Mouse (Mus musculus) MEL (cell line): Measurements from ENCODE around the gene Tmed2. TPM values are rescaled to one million over a fixed set of nuclear protein-coding genes. Genes with fewer than 3 reads are reported as not detected.

ENCODE experiments used
- DNase-seq: peaks from one replicate; pipeline ENCODE4 v3.0.0; 2011; ENCODE audit warnings: low read depth, low spot score
- H3K27ac ChIP-seq: 2 replicates; pipeline ENCODE4 v1.5.1; 2012; ENCODE audit warnings: low read depth, mild to moderate bottlenecking, control low read depth, low read length, moderate library complexity; ENCODE audit not compliant: control insufficient read depth
- H3K27me3 ChIP-seq, 2 experiments: fragments of 150-350 bp in 1 of 2; sonication (generic) in 1 of 2; 2 replicates each; pipeline ENCODE4 v1.6.1; 2012; ENCODE audit warnings: low read length in 2 of 2, mild to moderate bottlenecking in 2 of 2, improper control_type of control experiment in 1 of 2, moderate library complexity in 1 of 2; ENCODE audit not compliant: insufficient read depth in 2 of 2, control insufficient read depth in 1 of 2
- H3K36me3 ChIP-seq, 2 experiments: 2 replicates each; pipeline ENCODE4 v1.6.1; 2012 to 2014; ENCODE audit warnings: low read length in 2 of 2, improper control_type of control experiment in 1 of 2, inconsistent platforms in 1 of 2, mild to moderate bottlenecking in 1 of 2; ENCODE audit not compliant: insufficient read depth in 2 of 2, control insufficient read depth in 1 of 2
- H3K4me1 ChIP-seq, 2 experiments: fragments of 150-350 bp in 1 of 2; sonication (generic) in 1 of 2; 2 replicates each; pipeline ENCODE4 v1.6.1; 2012; ENCODE audit warnings: low read length in 2 of 2, improper control_type of control experiment in 1 of 2, mild to moderate bottlenecking in 1 of 2; ENCODE audit not compliant: insufficient read depth in 2 of 2, control insufficient read depth in 1 of 2
- H3K4me3 ChIP-seq, 2 experiments: fragments of 150-350 bp in 1 of 2; sonication (generic) in 1 of 2; 2 replicates each; pipeline ENCODE4 v1.5.1; 2012; ENCODE audit warnings: low read depth in 2 of 2, low read length in 2 of 2, mild to moderate bottlenecking in 2 of 2, moderate library complexity in 2 of 2, control low read depth in 1 of 2, improper control_type of control experiment in 1 of 2; ENCODE audit not compliant: control insufficient read depth in 1 of 2, insufficient read depth in 1 of 2
- H3K79me2 ChIP-seq: 2 replicates; pipeline ENCODE4 v1.6.1; 2012; ENCODE audit warnings: mild to moderate bottlenecking, low read length, moderate library complexity; ENCODE audit not compliant: control insufficient read depth, poor library complexity, insufficient read depth
- H3K9ac ChIP-seq: 2 replicates; pipeline ENCODE4 v1.6.1; 2012; ENCODE audit warnings: low read depth, mild to moderate bottlenecking, control low read depth, low read length, moderate library complexity; ENCODE audit not compliant: control insufficient read depth, poor library complexity, severe bottlenecking
- H3K9me3 ChIP-seq: fragments of 150-350 bp; sonication (generic); replicated peaks from 2 replicates; pipeline ENCODE4 v1.6.1; 2012; ENCODE audit warnings: mild to moderate bottlenecking, low read length, improper control_type of control experiment, moderate library complexity; ENCODE audit not compliant: insufficient read depth
- BHLHE40 ChIP-seq: IDR thresholded peaks from 2 replicates; pipeline ENCODE4 v1.6.1; 2012; ENCODE audit warnings: low read depth, mild to moderate bottlenecking, inconsistent platforms, low read length, improper control_type of control experiment, borderline replicate concordance
- CHD1 ChIP-seq: IDR thresholded peaks from 2 replicates; pipeline ENCODE4 v1.6.1; 2012; ENCODE audit warnings: low read depth, mild to moderate bottlenecking, inconsistent platforms, low read length, improper control_type of control experiment
- CHD2 ChIP-seq: IDR thresholded peaks from 2 replicates; pipeline ENCODE4 v1.6.1; 2011; ENCODE audit warnings: low read length, improper control_type of control experiment
- E2F4 ChIP-seq: IDR thresholded peaks from 2 replicates; pipeline ENCODE4 v1.6.1; 2011; ENCODE audit warnings: low read depth, low read length, improper control_type of control experiment, borderline replicate concordance
- EP300 ChIP-seq, 2 experiments: IDR thresholded peaks; 2 replicates each; pipeline ENCODE4 v1.6.1; 2011; ENCODE audit warnings: improper control_type of control experiment in 2 of 2, low read length in 2 of 2, low read depth in 1 of 2, mild to moderate bottlenecking in 1 of 2
- ETS1 ChIP-seq: IDR thresholded peaks from 2 replicates; pipeline ENCODE4 v1.6.1; 2012; ENCODE audit warnings: low read depth, mild to moderate bottlenecking, inconsistent platforms, low read length, improper control_type of control experiment, moderate library complexity
- GATA1 ChIP-seq: IDR thresholded peaks from 2 replicates; pipeline ENCODE4 v1.6.1; 2011; ENCODE audit warnings: low read depth, low read length, improper control_type of control experiment
- MAX ChIP-seq: IDR thresholded peaks from 2 replicates; pipeline ENCODE4 v1.6.1; 2011; ENCODE audit warnings: low read length, improper control_type of control experiment
- MAZ ChIP-seq: IDR thresholded peaks from 2 replicates; pipeline ENCODE4 v1.6.1; 2012; ENCODE audit warnings: low read depth, mild to moderate bottlenecking, inconsistent platforms, low read length, improper control_type of control experiment
- MEF2A ChIP-seq: IDR thresholded peaks from 2 replicates; pipeline ENCODE4 v1.6.1; 2014; ENCODE audit warnings: low read depth, mild to moderate bottlenecking, inconsistent platforms, low read length, improper control_type of control experiment; ENCODE audit not compliant: poor library complexity, insufficient replicate concordance, severe bottlenecking; ENCODE audit errors: extremely low read depth
- NELFE ChIP-seq: IDR thresholded peaks from 2 replicates; pipeline ENCODE4 v1.6.1; 2011; ENCODE audit warnings: low read depth, low read length, improper control_type of control experiment
- NRF1 ChIP-seq: IDR thresholded peaks from 2 replicates; pipeline ENCODE4 v1.6.1; 2014; ENCODE audit warnings: low read depth, mild to moderate bottlenecking, inconsistent platforms, low read length, improper control_type of control experiment, moderate library complexity; ENCODE audit not compliant: poor library complexity, insufficient read depth, severe bottlenecking
- POLR2A ChIP-seq, 2 experiments: IDR thresholded peaks; 2 replicates each; pipeline ENCODE4 v1.6.1; 2011 to 2012; ENCODE audit warnings: low read length in 2 of 2, mild to moderate bottlenecking in 2 of 2, control low read depth in 1 of 2, improper control_type of control experiment in 1 of 2, low read depth in 1 of 2, moderate library complexity in 1 of 2; ENCODE audit not compliant: control insufficient read depth in 1 of 2, insufficient read depth in 1 of 2, poor library complexity in 1 of 2
- RCOR1 ChIP-seq: IDR thresholded peaks from 2 replicates; pipeline ENCODE4 v1.6.1; 2012; ENCODE audit warnings: low read depth, mild to moderate bottlenecking, inconsistent platforms, low read length, improper control_type of control experiment
- SMC3 ChIP-seq: IDR thresholded peaks from 2 replicates; pipeline ENCODE4 v1.6.1; 2011; ENCODE audit warnings: low read depth, low read length, improper control_type of control experiment
- TBP ChIP-seq: IDR thresholded peaks from 2 replicates; pipeline ENCODE4 v1.8.0; 2011; ENCODE audit warnings: low read depth, low read length, improper control_type of control experiment
- USF1 ChIP-seq: IDR thresholded peaks from 2 replicates; pipeline ENCODE4 v1.6.1; 2014; ENCODE audit warnings: low read depth, mild to moderate bottlenecking, inconsistent platforms, low read length, improper control_type of control experiment, moderate library complexity
- USF2 ChIP-seq, 2 experiments: IDR thresholded peaks; 2 replicates each; pipeline ENCODE4 v1.6.1; 2011 to 2012; ENCODE audit warnings: improper control_type of control experiment in 2 of 2, low read length in 2 of 2, borderline replicate concordance in 1 of 2, inconsistent platforms in 1 of 2, low read depth in 1 of 2, mild to moderate bottlenecking in 1 of 2; ENCODE audit not compliant: insufficient read depth in 1 of 2
- ZC3H11A ChIP-seq: IDR thresholded peaks from 2 replicates; pipeline ENCODE4 v1.6.1; 2012; ENCODE audit warnings: low read depth, mild to moderate bottlenecking, inconsistent platforms, low read length, improper control_type of control experiment
- ZKSCAN1 ChIP-seq: IDR thresholded peaks from 2 replicates; pipeline ENCODE4 v1.6.1; 2012; ENCODE audit warnings: low read depth, mild to moderate bottlenecking, inconsistent platforms, low read length, improper control_type of control experiment, moderate library complexity
- ZNF384 ChIP-seq: IDR thresholded peaks from 2 replicates; pipeline ENCODE4 v1.6.1; 2012; ENCODE audit warnings: low read depth, mild to moderate bottlenecking, inconsistent platforms, low read length, improper control_type of control experiment
- polyA plus RNA-seq, 2 experiments: library from polyadenylated mRNA; stranded (reverse) in 1 of 2; unstranded in 1 of 2; fragments of >175 nt in 1 of 2; fragments of >200 nt in 1 of 2; gene quantifications; 2 replicates each; pipeline versions ENCODE4 v1.2.1 to v1.2.4; 2012; ENCODE audit warnings: low replicate concordance in 2 of 2, low read depth in 1 of 2; ENCODE audit not compliant: insufficient read length in 2 of 2, insufficient read depth in 1 of 2, missing spikeins in 1 of 2
- total RNA-seq: library from RNA; depleted of rRNA; stranded (reverse); fragments of 300-350 nt; gene quantifications from 2 replicates; pipeline ENCODE4 v1.2.3, GENCODE M21; 2012

The Tmed2 gene
- total and polyA plus RNA-seq, 3 experiments: 245 to 252 TPM; not detected in 1

- TF ChIP-seq MEF2A (no peak), BHLHE40 (no peak), RCOR1 (no peak), SMC3 (peak; percentile 72), TBP (peak; percentile 61), POLR2A (IDR thresholded peaks at IDR 0.05; ENCODE audit: control insufficient read depth in 1 of 2, insufficient read depth in 1 of 2, low read depth in 1 of 2, low read length in 2 of 2, poor library complexity in 1 of 2) (no peak), ETS1 (no peak), NELFE (no peak), USF2 (IDR thresholded peaks at IDR 0.05; ENCODE audit: borderline replicate concordance in 1 of 2, insufficient read depth in 1 of 2, low read depth in 1 of 2, low read length in 2 of 2) (no peak), MAX (no peak), GATA1 (no peak), CHD1 (no peak), CHD2 (no peak), E2F4 (no peak)
Observed at GRCm38 (mm10) chr5:124538813-124539792, 1.4 kb upstream of the Tmed2 start (continued).

- H3K4me3 ChIP-seq: peak overlapping the region; percentile 87 to 91
- peak overlapping the region; percentile 50 for H3K27ac ChIP-seq
- no peaks in the 10 kb centered on the region for H3K27me3 ChIP-seq
- H3K9me3 ChIP-seq: no peaks in the 10 kb centered on the region
- H3K79me2 ChIP-seq: peaks cover 33% of the 10 kb centered on the region
- H3K4me1 ChIP-seq: peaks cover 9 to 16% of the 10 kb centered on the region in 2 experiments
- peak overlapping the region; percentile 71 for H3K9ac ChIP-seq
- DNase-seq: no peak
- H3K36me3 ChIP-seq: peaks cover 12 to 18% of the 10 kb centered on the region in 2 experiments
- no peak for TF ChIP-seq EP300 (IDR thresholded peaks at IDR 0.05; ENCODE audit: low read depth in 1 of 2, low read length in 2 of 2)
- no peak for TF ChIP-seq NRF1
- no peak for TF ChIP-seq MAZ
- no peak for TF ChIP-seq ZC3H11A
- TF ChIP-seq TBP: no peak
- no peak for TF ChIP-seq USF1
- no peak for TF ChIP-seq ZNF384
- no peak for TF ChIP-seq MAX
- no peak for TF ChIP-seq ZKSCAN1
- TF ChIP-seq SMC3: no peak
Observed at GRCm38 (mm10) chr5:124539905-124540304, 590 bp upstream of the Tmed2 start.
